Mouse (Mus musculus) embryonic facial prominence, embryonic 11.5 days (tissue): ENCODE data around the gene Sim2. TPM values are rescaled to one million over a fixed set of nuclear protein-coding genes. Genes with fewer than 3 reads are reported as not detected.

Experiments used
- ATAC-seq: fragments of 200-750 bp; cut with Nextera tagmentation; replicated peaks from 2 replicates; pipeline ENCODE4 v1.8.0; 2017; ENCODE audit warnings: low read depth; ENCODE audit not compliant: insufficient number of reproducible peaks, low FRiP score, low TSS enrichment
- DNase-seq: peaks from one replicate; pipeline ENCODE4 v3.0.0-alpha.2; 2015; ENCODE audit warnings: low spot score
- H3K27ac ChIP-seq: fragments of 300-500 bp; sonication (generic); replicated peaks from 2 replicates; pipeline ENCODE4 v1.5.1; 2014; ENCODE audit warnings: mild to moderate bottlenecking, low read depth, low read length, control low read depth
- H3K27me3 ChIP-seq: fragments of 300-500 bp; sonication (generic); 2 replicates; pipeline ENCODE4 v1.6.1; 2014; ENCODE audit warnings: mild to moderate bottlenecking, low read length, moderate library complexity, mixed read lengths; ENCODE audit not compliant: control insufficient read depth, insufficient read depth
- H3K36me3 ChIP-seq: fragments of 300-500 bp; sonication (generic); replicated peaks from 2 replicates; pipeline ENCODE4 v1.6.1; 2014; ENCODE audit warnings: low read depth, mild to moderate bottlenecking, low read length, moderate library complexity, mixed read lengths; ENCODE audit not compliant: control insufficient read depth, insufficient read depth
- H3K4me1 ChIP-seq: fragments of 300-500 bp; sonication (generic); 2 replicates; pipeline ENCODE4 v1.6.1; 2014; ENCODE audit warnings: low read length, mixed read lengths; ENCODE audit not compliant: control insufficient read depth, insufficient read depth
- H3K4me2 ChIP-seq: fragments of 300-500 bp; sonication (generic); 2 replicates; pipeline ENCODE4 v1.6.1; 2014; ENCODE audit warnings: low read depth, mild to moderate bottlenecking, control low read depth, low read length, moderate library complexity
- H3K4me3 ChIP-seq: fragments of 300-500 bp; sonication (generic); 2 replicates; pipeline ENCODE4 v1.5.1; 2014; ENCODE audit warnings: low read depth, low read length, control low read depth
- H3K9ac ChIP-seq: fragments of 300-500 bp; sonication (generic); replicated peaks from 2 replicates; pipeline ENCODE4 v1.6.1; 2014; ENCODE audit warnings: mild to moderate bottlenecking, control low read depth, low read length
- H3K9me3 ChIP-seq: fragments of 300-500 bp; sonication (generic); replicated peaks from 2 replicates; pipeline ENCODE4 v1.6.1; 2016; ENCODE audit warnings: mild to moderate bottlenecking, low read length, inconsistent platforms, mixed read lengths; ENCODE audit not compliant: control insufficient read depth
- WGBS: fragments of 180-500 bp; shearing (Covaris S2); extraction: QIAGEN DNeasy Blood & Tissue Kit; methylation state at CpG from one replicate; pipeline ENCODE4 v1.1.7; 2014; 5-methylcytosine and 5-hydroxymethylcytosine counted together
- polyA plus RNA-seq: library from polyadenylated mRNA; unstranded; fragments of >200 nt; fragmentation: Nextera tagmentation; extraction: Ambion mirVana; gene quantifications from 2 replicates; pipeline ENCODE4 v1.2.1, GENCODE M21; 2014

Sim2 gene
- polyA plus RNA-seq, 1 experiment from 2014 or later: 3.9 TPM

GRCm38 (mm10) chr16:94067280-94067679, 17.5 kb upstream of the Sim2 start:
- ATAC-seq (no peak), DNase-seq (no peak)
- Histone ChIP-seq H3K36me3 (no peaks in the 10 kb centered on the region), H3K27me3 (no peaks in the 10 kb centered on the region), H3K9ac (no peak overlapping the region), H3K4me1 (no peaks in the 10 kb centered on the region), H3K4me3 (no peak overlapping the region), H3K27ac (no peak overlapping the region), H3K9me3 (no peaks in the 10 kb centered on the region), H3K4me2 (no peak overlapping the region)
- 52% methylated on average over 5 of the region's 5 CpGs for WGBS

DNA sequence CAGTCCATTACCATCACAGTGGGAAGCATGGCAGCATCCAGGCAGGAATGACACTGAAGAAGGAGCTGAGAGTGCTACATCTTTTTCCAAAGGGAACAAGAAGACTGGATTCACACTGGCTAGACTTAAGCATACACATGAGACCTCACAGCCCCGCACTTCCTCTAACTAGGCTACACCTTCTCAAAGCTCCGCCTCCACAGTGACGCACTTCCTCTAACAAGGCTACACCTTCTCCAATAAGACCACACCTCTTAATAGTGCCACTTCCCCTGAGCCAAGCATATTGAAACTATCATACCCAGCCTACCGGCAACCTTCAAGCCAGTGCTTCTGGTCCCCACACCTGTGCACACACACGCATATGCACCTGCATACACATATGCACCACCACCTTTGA, 15.7 kb upstream of the Sim2 start:
- no peaks in the 10 kb centered on the region for H3K36me3 ChIP-seq
- H3K27ac ChIP-seq: no peak overlapping the region
- no peaks in the 10 kb centered on the region for H3K4me1 ChIP-seq
- no peak overlapping the region for H3K4me2 ChIP-seq
- H3K9me3 ChIP-seq: no peaks in the 10 kb centered on the region
- no peak overlapping the region for H3K9ac ChIP-seq
- ATAC-seq (no peak), DNase-seq (no peak)
- no peaks in the 10 kb centered on the region for H3K27me3 ChIP-seq
- 95% methylated on average over 5 of the region's 5 CpGs for WGBS
- H3K4me3 ChIP-seq: no peak overlapping the region

DNA sequence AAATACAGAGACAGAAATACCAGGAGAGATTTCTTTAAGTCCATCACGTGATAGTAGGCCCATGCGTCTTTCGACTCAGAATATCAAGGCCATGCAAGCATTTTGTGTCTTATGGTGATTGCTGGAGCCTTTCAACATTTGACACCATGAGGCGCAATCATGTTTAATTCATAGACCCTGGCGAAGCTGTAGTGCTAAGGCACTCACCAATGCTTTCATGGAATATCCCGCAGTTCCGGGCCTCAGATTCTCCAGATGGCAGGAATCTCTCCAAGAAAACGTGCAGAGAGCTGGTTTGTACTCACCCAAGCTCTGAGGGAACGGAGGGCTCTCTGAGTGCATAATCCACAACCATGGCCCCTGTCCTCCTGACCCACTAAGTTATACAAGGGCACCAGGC, 13.8 kb upstream of the Sim2 start:
- Histone ChIP-seq H3K27ac (no peak overlapping the region), H3K4me3 (no peak overlapping the region), H3K9me3 (no peaks in the 10 kb centered on the region), H3K4me2 (no peak overlapping the region), H3K4me1 (no peaks in the 10 kb centered on the region; the same call in 1 of the 2 replicates), H3K27me3 (peaks cover 5% of the 10 kb centered on the region; the same call in 1 of the 2 replicates), H3K36me3 (no peaks in the 10 kb centered on the region), H3K9ac (no peak overlapping the region)
- DNase-seq (no peak), ATAC-seq (no peak)
- 73% methylated on average over 9 of the region's 9 CpGs for WGBS

DNA sequence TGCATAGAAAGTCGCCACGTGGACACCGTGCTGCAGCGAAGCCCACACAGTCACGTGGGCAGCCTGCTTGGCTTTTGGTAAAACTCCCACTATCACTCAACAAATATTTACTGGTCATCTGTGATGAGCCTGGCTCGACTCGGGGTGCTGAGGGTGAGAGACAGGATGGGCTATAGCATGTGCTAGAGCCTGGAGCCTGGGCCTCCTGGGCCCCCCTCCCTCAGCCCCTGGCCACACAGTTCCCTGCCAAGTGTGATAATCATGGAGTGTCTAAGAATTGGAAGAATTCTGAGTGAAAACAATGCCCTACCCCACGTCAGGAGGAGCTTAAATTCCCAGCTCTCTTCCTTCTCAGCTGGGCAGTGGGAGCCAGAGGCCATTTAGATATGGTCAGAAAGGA, 13.3 kb upstream of the Sim2 start:
- Histone ChIP-seq H3K4me2 (no peak overlapping the region), H3K4me1 (no peaks in the 10 kb centered on the region; the same call in 1 of the 2 replicates), H3K9me3 (no peaks in the 10 kb centered on the region), H3K9ac (no peak overlapping the region), H3K36me3 (no peaks in the 10 kb centered on the region), H3K4me3 (no peak overlapping the region), H3K27ac (no peak overlapping the region), H3K27me3 (peaks cover 6% of the 10 kb centered on the region)
- DNase-seq (no peak), ATAC-seq (no peak)
- 79% methylated on average over 8 of the region's 8 CpGs for WGBS

DNA sequence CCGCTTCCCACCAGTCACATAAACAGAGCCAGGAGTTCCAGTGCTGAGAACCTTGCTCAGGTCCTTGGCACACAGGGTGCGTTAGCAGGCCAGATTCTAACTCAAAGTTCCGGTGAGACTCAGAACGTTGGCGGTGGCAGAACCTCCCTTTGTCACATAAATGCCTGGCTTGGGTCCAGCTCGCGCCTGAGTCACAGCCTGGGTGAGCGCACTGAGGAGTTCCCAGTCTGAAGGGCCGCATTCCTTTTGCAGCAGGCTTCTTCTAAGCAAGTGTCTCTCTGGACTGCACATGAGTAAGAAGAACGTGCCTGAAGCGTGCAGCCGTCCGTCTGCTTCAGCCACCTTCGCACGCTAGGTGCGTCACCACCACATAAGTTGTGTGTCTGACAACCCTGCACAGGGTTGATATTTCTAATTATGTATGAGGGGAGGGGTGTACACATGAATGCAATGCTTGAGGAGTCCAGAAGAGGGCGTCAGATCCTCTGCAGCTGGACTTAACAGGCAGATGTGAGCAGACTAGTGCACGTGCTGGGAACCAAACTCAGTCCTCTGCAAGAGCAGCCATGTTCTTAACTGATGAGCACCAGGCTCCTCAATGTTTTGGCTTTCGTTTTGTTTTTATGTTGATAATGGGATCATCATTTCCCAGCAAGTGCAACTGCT, 9.2 kb upstream of the Sim2 start:
- WGBS: 35% methylated on average over 19 of the region's 19 CpGs
- no peaks in the 10 kb centered on the region for H3K36me3 ChIP-seq
- H3K27me3 ChIP-seq: peaks cover 30% of the 10 kb centered on the region
- H3K4me1 ChIP-seq: no peaks in the 10 kb centered on the region; the same call in 1 of the 2 replicates
- DNase-seq: no peak
- H3K27ac ChIP-seq: no peak overlapping the region
- H3K4me3 ChIP-seq: no peak overlapping the region
- no peak for ATAC-seq
- no peak overlapping the region for H3K4me2 ChIP-seq
- no peaks in the 10 kb centered on the region for H3K9me3 ChIP-seq
- H3K9ac ChIP-seq: no peak overlapping the region

GRCm38 (mm10) chr16:94078318-94079074, 6.2 kb upstream of the Sim2 start:
- Histone ChIP-seq H3K4me1 (no peaks in the 10 kb centered on the region; the same call in 1 of the 2 replicates), H3K9me3 (no peaks in the 10 kb centered on the region), H3K36me3 (no peaks in the 10 kb centered on the region), H3K4me3 (no peak overlapping the region), H3K27me3 (peaks cover 51% of the 10 kb centered on the region), H3K4me2 (no peak overlapping the region), H3K9ac (no peak overlapping the region), H3K27ac (no peak overlapping the region)
- DNase-seq (no peak), ATAC-seq (no peak)
- 2% methylated on average over 22 of the region's 23 CpGs for WGBS

DNA sequence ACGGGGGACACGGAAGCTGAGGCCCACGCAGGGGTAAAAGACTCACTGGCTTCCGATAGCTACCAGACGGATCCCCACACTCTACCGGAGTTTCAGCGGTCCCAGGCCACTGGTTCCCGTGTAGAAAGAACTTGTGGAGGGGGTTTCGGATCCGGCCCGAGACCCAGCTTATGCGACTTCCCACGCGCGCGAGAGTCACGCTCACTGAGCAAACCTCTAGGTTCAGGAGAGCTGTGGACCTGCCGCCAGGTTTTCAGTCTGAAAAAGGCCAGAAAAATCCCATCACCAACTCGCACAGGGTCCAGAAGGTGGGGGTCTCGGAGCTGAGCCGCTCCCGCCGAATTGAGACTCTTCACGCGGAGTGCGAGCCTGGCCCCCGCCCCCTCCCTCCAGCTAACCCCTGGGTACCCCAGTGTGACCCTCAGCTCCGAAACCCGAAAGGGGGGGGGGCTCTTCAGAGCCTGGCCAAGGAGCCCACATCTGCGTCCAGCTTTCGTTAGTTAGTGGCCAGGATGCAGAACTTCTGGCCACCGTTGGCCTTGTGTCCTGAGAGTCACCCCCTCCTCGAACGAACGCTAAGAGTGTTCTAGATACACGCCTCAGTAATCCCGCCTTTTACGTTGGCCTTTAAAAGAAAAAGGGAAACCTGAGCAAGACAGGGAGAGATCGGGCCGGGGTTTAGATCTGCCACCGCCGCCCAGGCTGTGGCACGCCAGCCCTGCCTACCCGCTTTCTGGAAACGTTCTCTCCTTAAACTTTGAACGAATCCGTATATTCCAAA, 5.5 kb upstream of the Sim2 start:
- no peak overlapping the region for H3K4me3 ChIP-seq

More for the DNA sequence above, 5.5 kb upstream of the Sim2 start:
- Histone ChIP-seq H3K4me2 (peak overlapping the region; percentile 16), H3K4me1 (no peaks in the 10 kb centered on the region; the same call in 1 of the 2 replicates), H3K9me3 (no peaks in the 10 kb centered on the region), H3K27me3 (peaks cover 58% of the 10 kb centered on the region), H3K36me3 (no peaks in the 10 kb centered on the region), H3K9ac (no peak overlapping the region; the same call in 1 of the 2 replicates), H3K27ac (no peak overlapping the region)
- whole genome bisulfite sequencing: under 1% methylated on average over 47 of the region's 47 CpGs
- peak; percentile 48 for DNase-seq
- ATAC-seq: no peak
